Mouse (Mus musculus) neural tube, embryonic 12.5 days (tissue): ENCODE data around the gene Cdk2. TPM values are rescaled to one million over a fixed set of nuclear protein-coding genes. Genes with fewer than 3 reads are reported as not detected.

Experiments used
- ATAC-seq: fragments of 200-750 bp; cut with Nextera tagmentation; 2 replicates; pipeline ENCODE4 v1.8.0; 2017; ENCODE audit warnings: low read depth, mild to moderate bottlenecking, moderate TSS enrichment, moderate library complexity; ENCODE audit not compliant: low FRiP score
- H3K27ac ChIP-seq: fragments of 300-500 bp; sonication (generic); 2 replicates; pipeline ENCODE4 v1.5.1; 2016
- H3K27me3 ChIP-seq: fragments of 300-500 bp; sonication (generic); replicated peaks from 2 replicates; pipeline ENCODE4 v1.6.1; 2016; ENCODE audit warnings: mild to moderate bottlenecking
- H3K36me3 ChIP-seq: fragments of 300-500 bp; sonication (generic); 2 replicates; pipeline ENCODE4 v1.6.1; 2016; ENCODE audit warnings: mild to moderate bottlenecking
- H3K4me1 ChIP-seq: fragments of 300-500 bp; sonication (generic); 2 replicates; pipeline ENCODE4 v1.6.1; 2016
- H3K4me2 ChIP-seq: fragments of 300-500 bp; sonication (generic); replicated peaks from 2 replicates; pipeline ENCODE4 v1.6.1; 2016; ENCODE audit warnings: mild to moderate bottlenecking
- H3K4me3 ChIP-seq: fragments of 300-500 bp; sonication (generic); 2 replicates; pipeline ENCODE4 v1.5.1; 2016
- H3K9ac ChIP-seq: fragments of 300-500 bp; sonication (generic); 2 replicates; pipeline ENCODE4 v1.6.1; 2016; ENCODE audit warnings: mild to moderate bottlenecking
- H3K9me3 ChIP-seq: fragments of 300-500 bp; sonication (generic); 2 replicates; pipeline ENCODE4 v1.6.1; 2016; ENCODE audit warnings: mild to moderate bottlenecking
- WGBS: fragments of 180-500 bp; shearing (Covaris S2); methylation state at CpG from one replicate; pipeline ENCODE4 v1.1.7; 2016; 5-methylcytosine and 5-hydroxymethylcytosine counted together
- polyA plus RNA-seq: library from polyadenylated mRNA; unstranded; fragments of >200 nt; fragmentation: Nextera tagmentation; extraction: Ambion mirVana; gene quantifications from 2 replicates; pipeline ENCODE4 v1.2.1, GENCODE M21; 2016

Gene Cdk2
- polyA plus RNA-seq, result 64.0 and 65.8 TPM in 2 replicates

DNA sequence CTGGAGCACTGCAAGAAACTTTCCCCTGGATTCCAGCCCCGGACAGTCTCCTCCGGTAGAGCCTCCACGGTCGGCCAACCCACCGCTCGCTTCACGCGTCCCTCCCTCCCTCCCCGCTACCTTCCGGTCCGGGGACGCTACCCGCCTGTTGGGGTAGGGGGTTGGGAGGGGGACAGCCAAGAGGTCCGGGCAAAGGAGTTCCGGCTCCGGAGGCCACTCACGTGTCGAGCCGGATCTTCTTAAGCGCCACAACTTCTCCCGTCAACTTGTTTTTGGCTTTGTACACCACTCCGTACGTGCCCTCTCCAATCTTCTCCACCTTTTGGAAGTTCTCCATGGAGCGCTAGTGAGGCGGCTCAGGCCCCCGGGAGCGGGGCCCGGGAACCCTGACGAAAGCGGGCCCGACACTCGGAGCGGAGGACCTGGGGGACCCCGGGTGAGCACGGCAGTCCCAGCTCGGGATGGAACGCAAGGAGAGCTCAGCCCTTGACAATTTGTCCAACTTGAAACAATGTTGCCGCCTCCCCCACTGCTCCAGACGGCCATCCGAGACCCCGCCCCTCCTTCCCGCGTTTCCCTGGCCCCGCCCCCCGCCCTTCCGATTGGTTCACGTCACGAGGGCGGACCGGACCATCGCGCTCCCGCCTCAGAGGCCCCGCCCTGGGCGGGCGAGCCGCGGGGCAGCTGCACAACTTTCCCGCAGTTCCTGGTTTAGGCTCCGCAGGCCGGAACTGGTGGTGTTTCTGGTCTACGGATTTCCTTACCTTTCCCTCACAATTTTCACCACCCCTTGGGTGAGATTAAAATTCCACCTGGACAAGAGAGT is at the start of gene Cdk2:
Cdk2 (minus strand) TSS at position 541 of the 826 bp plus-strand sequence.
- H3K9me3 ChIP-seq, result no peaks in the 10 kb centered on the region
- WGBS, result under 1% methylated on average over 62 of the region's 62 CpGs
- no peaks in the 10 kb centered on the region for H3K27me3 ChIP-seq
- H3K36me3 ChIP-seq, result peaks cover 10% of the 10 kb centered on the region
- peak within 1 kb of the TSS; percentile 65 for H3K9ac ChIP-seq
- peak within 1 kb of the TSS; percentile 66; the same call in 1 of the 2 replicates for H3K27ac ChIP-seq
- H3K4me3 ChIP-seq, result peak within 1 kb of the TSS; percentile 75
- H3K4me1 ChIP-seq, result peaks cover 16% of the 10 kb centered on the region
- H3K4me2 ChIP-seq, result peak within 1 kb of the TSS; percentile 84
- ATAC-seq, result peak; percentile 96

GRCm38 (mm10) chr10:128748252-128748864 is 43.5 kb upstream of the Cdk2 start:
- Histone ChIP-seq H3K4me3 (peak overlapping the region; percentile 55), H3K9ac (peak overlapping the region; percentile 77), H3K27me3 (peaks cover 19% of the 10 kb centered on the region), H3K4me2 (peak overlapping the region; percentile 89), H3K9me3 (no peaks in the 10 kb centered on the region), H3K36me3 (peaks cover 2% of the 10 kb centered on the region; the same call in 1 of the 2 replicates), H3K27ac (peak overlapping the region; percentile 90), H3K4me1 (peaks cover 23% of the 10 kb centered on the region)
- ATAC-seq, result peak; percentile 90
- 0% methylated on average over 37 of the region's 37 CpGs for WGBS

DNA sequence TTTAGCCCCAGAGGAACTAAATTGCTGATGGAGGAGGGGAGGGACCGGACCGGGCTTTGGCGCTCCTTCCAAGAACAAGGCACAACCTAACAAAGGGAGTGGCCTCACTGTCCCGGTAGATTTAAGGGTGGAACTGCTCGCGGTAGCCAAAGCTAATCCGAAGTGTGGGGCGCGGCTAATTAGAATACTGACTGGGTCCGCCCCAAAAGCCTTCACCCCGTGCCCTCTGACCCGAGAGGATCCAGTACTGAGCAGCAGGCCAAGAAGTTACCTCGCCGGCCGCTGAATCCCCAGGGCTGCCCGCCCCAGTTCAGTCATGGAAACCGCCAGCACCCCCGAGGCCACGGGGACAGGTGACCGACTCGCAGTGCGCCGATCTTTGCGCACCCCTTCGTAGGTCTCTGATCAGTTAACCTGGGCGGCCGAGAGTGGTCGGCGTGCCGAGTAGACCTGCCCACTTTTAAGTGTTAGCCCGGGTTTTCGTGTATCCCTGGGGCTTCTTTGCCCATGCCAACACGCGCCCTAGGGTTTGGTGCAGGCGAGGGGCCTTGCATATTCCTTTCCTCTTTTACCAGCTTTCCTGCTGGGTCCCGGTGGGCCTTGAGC is 42.9 kb upstream of the Cdk2 start, which contains the start of gene Pym1:
Pym1 (plus strand) TSS at position 244 of the 606 bp plus-strand sequence.
- Histone ChIP-seq H3K27ac (peak within 1 kb of the TSS; percentile 90), H3K9me3 (no peaks in the 10 kb centered on the region), H3K4me2 (peak within 1 kb of the TSS; percentile 89), H3K36me3 (no peaks in the 10 kb centered on the region), H3K9ac (peak within 1 kb of the TSS; percentile 77), H3K4me1 (peaks cover 23% of the 10 kb centered on the region), H3K4me3 (peak within 1 kb of the TSS; percentile 55), H3K27me3 (peaks cover 25% of the 10 kb centered on the region)
- WGBS, result under 1% methylated on average over 36 of the region's 36 CpGs
- ATAC-seq, result peak; percentile 72

GRCm38 (mm10) chr10:128746972-128747645 is 42.3 kb upstream of the Cdk2 start:
- peak overlapping the region; percentile 90; the same call in 1 of the 2 replicates for H3K27ac ChIP-seq
- peak overlapping the region; percentile 77 for H3K9ac ChIP-seq
- peak overlapping the region; percentile 55 for H3K4me3 ChIP-seq
- H3K9me3 ChIP-seq, result no peaks in the 10 kb centered on the region
- WGBS, result 45% methylated on average over 9 of the region's 9 CpGs
- peaks cover 23% of the 10 kb centered on the region for H3K4me1 ChIP-seq
- peaks cover 32% of the 10 kb centered on the region for H3K27me3 ChIP-seq
- no peaks in the 10 kb centered on the region for H3K36me3 ChIP-seq
- H3K4me2 ChIP-seq, result peak overlapping the region; percentile 89
- no peak for ATAC-seq

- Histone ChIP-seq H3K4me3 (no peak overlapping the region), H3K9me3 (no peaks in the 10 kb centered on the region), H3K4me1 (peaks cover 23% of the 10 kb centered on the region), H3K27ac (no peak overlapping the region), H3K27me3 (peaks cover 39% of the 10 kb centered on the region), H3K4me2 (no peak overlapping the region), H3K9ac (no peak overlapping the region), H3K36me3 (no peaks in the 10 kb centered on the region)
- 90% methylated on average over 10 of the region's 10 CpGs for WGBS
- ATAC-seq, result no peak
These were observed 41.2 kb upstream of the Cdk2 start for GRCm38 (mm10) chr10:128745946-128746613.

DNA sequence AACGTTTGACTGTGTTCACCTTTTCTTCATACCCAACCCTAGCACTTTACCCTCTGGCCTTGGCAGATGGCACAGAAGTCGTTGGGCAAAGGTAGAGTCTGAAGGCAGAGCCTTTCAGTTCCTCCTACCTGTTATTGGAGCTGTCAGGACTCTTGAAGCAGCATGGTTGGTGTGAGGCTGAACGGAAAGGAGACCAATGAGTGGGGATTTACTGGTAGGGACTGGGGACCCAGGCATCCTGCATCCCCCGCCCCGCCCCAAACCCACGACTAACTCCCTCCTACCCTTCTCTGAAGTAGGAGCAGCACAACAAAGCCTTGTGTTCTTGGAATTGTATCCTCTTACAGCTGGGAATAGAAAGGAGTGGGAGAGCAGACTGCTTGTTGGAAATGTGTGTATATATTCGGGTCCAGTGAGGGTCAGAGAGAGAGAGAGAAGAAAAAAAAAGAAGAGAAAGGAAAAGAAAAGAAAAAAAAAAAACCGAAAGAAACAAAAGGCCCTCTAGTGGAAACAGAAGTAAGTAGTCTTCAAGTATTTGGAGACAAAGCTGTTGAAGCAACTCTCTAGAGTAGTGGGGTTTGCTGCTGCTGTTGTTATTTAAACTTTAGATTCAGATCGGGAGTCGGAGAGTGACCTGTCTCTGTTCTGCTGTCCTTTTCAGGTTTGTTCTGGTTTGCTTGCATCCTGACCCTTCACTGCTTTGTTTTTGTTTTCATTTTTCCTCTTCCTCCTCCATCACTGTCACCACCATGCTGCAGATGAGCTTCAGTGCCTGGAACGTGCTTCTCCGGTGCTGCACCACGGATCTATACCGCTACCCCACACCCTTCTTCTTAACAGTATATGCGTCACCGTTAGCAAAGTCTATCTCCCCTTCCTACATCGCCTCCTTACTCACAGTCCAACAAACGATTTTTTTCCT is 40.1 kb upstream of the Cdk2 start, which contains the start of gene Dgka:
Dgka (minus strand) TSS at position 176 of the 922 bp plus-strand sequence.
- Histone ChIP-seq H3K27me3 (peaks cover 39% of the 10 kb centered on the region), H3K27ac (no peak within 1 kb of the TSS), H3K4me1 (peaks cover 18% of the 10 kb centered on the region), H3K9ac (peak within 1 kb of the TSS; percentile 64), H3K36me3 (no peaks in the 10 kb centered on the region), H3K4me3 (peak within 1 kb of the TSS; percentile 56), H3K4me2 (peak within 1 kb of the TSS; percentile 78), H3K9me3 (no peaks in the 10 kb centered on the region)
- ATAC-seq, result no peak
- 28% methylated on average over 18 of the region's 18 CpGs for WGBS

DNA sequence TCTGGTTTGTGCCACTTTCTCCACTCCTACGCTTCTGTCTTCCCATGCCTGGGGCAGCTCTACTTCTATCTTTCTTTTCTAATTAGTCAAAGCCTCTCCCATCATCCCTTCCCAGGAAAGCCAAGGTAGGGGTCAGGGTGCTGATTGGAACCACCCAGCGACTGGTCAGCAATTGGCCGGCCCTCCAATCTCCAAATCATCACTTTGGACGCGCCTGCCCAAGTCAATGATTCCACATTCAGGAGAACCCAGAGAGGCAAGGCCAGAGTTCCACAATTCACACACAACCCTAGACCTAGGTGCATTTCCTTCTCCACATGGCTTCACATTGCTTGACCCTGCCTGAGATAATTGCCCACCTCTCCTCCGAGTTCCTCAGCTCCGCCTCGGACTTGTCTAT is 39.4 kb upstream of the Cdk2 start:
- Histone ChIP-seq H3K4me2 (peak overlapping the region; percentile 78), H3K9me3 (no peaks in the 10 kb centered on the region), H3K9ac (peak overlapping the region; percentile 64), H3K27ac (no peak overlapping the region), H3K27me3 (peaks cover 39% of the 10 kb centered on the region), H3K4me3 (peak overlapping the region; percentile 56), H3K36me3 (no peaks in the 10 kb centered on the region), H3K4me1 (peaks cover 12% of the 10 kb centered on the region)
- 14% methylated on average over 8 of the region's 8 CpGs for WGBS
- no peak for ATAC-seq

DNA sequence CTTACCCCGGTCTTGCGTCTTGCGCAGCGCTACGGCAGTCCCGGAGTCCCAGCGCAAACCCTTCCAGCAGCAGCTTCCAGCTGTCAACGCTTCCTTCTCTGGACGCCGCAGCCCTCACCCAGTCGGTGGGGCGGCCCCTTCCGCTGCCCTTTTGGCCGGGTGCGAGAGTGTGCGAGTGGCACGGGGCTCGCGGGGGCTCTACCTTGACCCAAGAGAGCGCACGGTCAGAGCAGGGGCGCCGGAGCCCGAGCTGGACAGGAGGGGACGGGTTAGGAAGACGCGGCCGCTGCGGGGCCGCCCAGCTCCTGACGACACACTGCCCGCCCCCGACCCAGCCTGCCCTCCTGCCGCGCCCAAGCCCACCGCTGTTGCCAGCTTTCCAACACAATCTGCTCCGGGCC is 39.0 kb upstream of the Cdk2 start:
- no peak for ATAC-seq

DNA sequence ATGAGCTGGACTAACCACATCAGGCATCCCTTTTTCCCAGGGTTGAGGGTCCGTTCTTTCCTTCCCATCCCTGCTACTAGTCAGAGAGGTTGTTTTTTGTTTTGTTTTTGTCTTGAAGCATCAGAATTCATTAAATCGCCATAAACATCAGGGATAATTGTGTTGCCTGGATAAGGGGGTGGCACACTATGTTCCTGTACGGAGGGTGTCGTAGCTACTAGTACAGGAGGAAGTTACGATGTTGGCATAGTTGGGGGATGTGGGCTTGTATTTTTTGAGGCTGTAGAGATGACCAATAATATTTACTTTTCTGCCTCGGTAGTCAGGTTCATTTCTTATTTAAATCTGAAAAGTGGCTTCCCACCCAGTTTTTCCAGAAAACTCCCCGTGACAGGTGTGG is 38.4 kb upstream of the Cdk2 start:
- peaks cover 39% of the 10 kb centered on the region for H3K27me3 ChIP-seq
- peak overlapping the region; percentile 64; the same call in 1 of the 2 replicates for H3K9ac ChIP-seq
- H3K9me3 ChIP-seq, result no peaks in the 10 kb centered on the region
- WGBS, result 4% methylated on average over 7 of the region's 7 CpGs
- ATAC-seq, result no peak
- peak overlapping the region; percentile 78 for H3K4me2 ChIP-seq
- no peaks in the 10 kb centered on the region for H3K36me3 ChIP-seq
- peak overlapping the region; percentile 56 for H3K4me3 ChIP-seq
- H3K4me1 ChIP-seq, result peaks cover 11% of the 10 kb centered on the region
- no peak overlapping the region for H3K27ac ChIP-seq

More for the DNA sequence above, 39.0 kb upstream of the Cdk2 start:
- Histone ChIP-seq H3K27ac (no peak overlapping the region), H3K9me3 (no peaks in the 10 kb centered on the region), H3K9ac (peak overlapping the region; percentile 64), H3K27me3 (peaks cover 39% of the 10 kb centered on the region), H3K36me3 (no peaks in the 10 kb centered on the region), H3K4me3 (peak overlapping the region; percentile 56), H3K4me2 (peak overlapping the region; percentile 78), H3K4me1 (peaks cover 11% of the 10 kb centered on the region)
- WGBS, result under 1% methylated on average over 37 of the region's 37 CpGs

DNA sequence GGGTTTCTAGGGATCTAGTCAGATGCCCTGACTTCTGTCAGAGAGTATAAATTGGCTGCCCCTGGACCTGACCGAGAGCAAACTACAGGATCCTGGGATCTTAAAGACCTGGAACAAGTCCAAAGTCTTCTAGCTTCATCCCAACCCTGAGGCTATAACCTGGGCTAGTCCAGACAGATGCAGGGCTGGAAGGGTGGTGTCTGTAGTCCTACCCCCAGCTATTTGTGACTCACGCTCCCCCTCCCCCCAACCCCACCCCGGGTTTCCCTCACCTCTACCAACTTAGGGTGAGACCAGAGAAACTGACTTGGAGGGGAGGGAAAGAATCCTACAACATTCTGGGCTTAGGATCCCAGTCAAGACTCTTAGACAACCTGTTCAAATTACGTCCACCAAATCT is 37.8 kb upstream of the Cdk2 start:
- H3K36me3 ChIP-seq, result no peaks in the 10 kb centered on the region
- no peak overlapping the region for H3K9ac ChIP-seq
- H3K4me2 ChIP-seq, result no peak overlapping the region
- no peak overlapping the region for H3K27ac ChIP-seq
- H3K9me3 ChIP-seq, result no peaks in the 10 kb centered on the region
- H3K27me3 ChIP-seq, result peaks cover 39% of the 10 kb centered on the region
- 36% methylated on average over 4 of the region's 4 CpGs for WGBS
- no peak overlapping the region for H3K4me3 ChIP-seq
- H3K4me1 ChIP-seq, result peaks cover 12% of the 10 kb centered on the region
- ATAC-seq, result no peak
